Mouse (Mus musculus) C2C12 (cell line): ENCODE measurements around the gene Zfp53. TPM values are rescaled to one million over a fixed set of nuclear protein-coding genes. Genes with fewer than 3 reads are reported as not detected.

ENCODE experiments used
- H3K27me3 ChIP-seq: one replicate; pipeline ENCODE4 v1.6.1; 2011; ENCODE audit not compliant: control insufficient read depth, insufficient read depth, insufficient read length
- H3K36me3 ChIP-seq: one replicate; pipeline ENCODE4 v1.6.1; 2011; ENCODE audit not compliant: control insufficient read depth, insufficient read depth
- H3K4me3 ChIP-seq: one replicate; pipeline ENCODE4 v1.5.1; 2011; ENCODE audit warnings: mild to moderate bottlenecking, control low read depth; ENCODE audit not compliant: poor library complexity, insufficient read depth, severe bottlenecking
- H3K79me2 ChIP-seq: one replicate; pipeline ENCODE4 v1.6.1; 2011; ENCODE audit not compliant: control insufficient read depth, insufficient read depth
- H3K79me3 ChIP-seq: one replicate; pipeline ENCODE4 v1.6.1; 2011; ENCODE audit warnings: low read depth, control low read depth
- H3ac ChIP-seq: one replicate; pipeline ENCODE3; 2011; ENCODE audit warnings: low read depth; ENCODE audit not compliant: control insufficient read depth, insufficient read length
- CEBPB ChIP-seq: IDR thresholded peaks from one replicate; pipeline ENCODE4 v1.6.1; 2011; ENCODE audit warnings: low read depth, mild to moderate bottlenecking, control low read depth, moderate library complexity
- CTCF ChIP-seq: IDR thresholded peaks from one replicate; pipeline ENCODE4 v1.5.1; 2011; ENCODE audit not compliant: control insufficient read depth, insufficient read depth, insufficient read length
- FOSL1 ChIP-seq: IDR thresholded peaks from one replicate; pipeline ENCODE4 v1.8.0; 2011; ENCODE audit warnings: mild to moderate bottlenecking, low read length; ENCODE audit not compliant: poor library complexity, insufficient read depth, severe bottlenecking
- MAX ChIP-seq: IDR thresholded peaks from one replicate; pipeline ENCODE4 v1.6.1; 2011; ENCODE audit warnings: mild to moderate bottlenecking, control low read depth
- MYOD1 ChIP-seq: IDR thresholded peaks from one replicate; pipeline ENCODE4 v1.6.1; 2011; ENCODE audit warnings: low read depth; ENCODE audit not compliant: control insufficient read depth, insufficient read length
- MYOG ChIP-seq: IDR thresholded peaks from one replicate; pipeline ENCODE4 v1.6.1; 2011; ENCODE audit not compliant: control insufficient read depth, insufficient read length; ENCODE audit errors: extremely low read depth
- USF1 ChIP-seq: IDR thresholded peaks from one replicate; pipeline ENCODE4 v1.6.1; 2011; ENCODE audit warnings: low read depth, mild to moderate bottlenecking, control low read depth, moderate library complexity
- polyA plus RNA-seq: library from polyadenylated mRNA; unstranded; fragments of >200 nt; fragmentation: generic; extraction: Trizol; gene quantifications from one replicate; pipeline ENCODE4 v1.2.1, GENCODE M21; 2012; ENCODE audit warnings: missing spikeins

Zfp53 gene
- polyA plus RNA-seq, 1 experiment, result 2.0 TPM

- Histone ChIP-seq H3K4me3 (no peak overlapping the region), H3K36me3 (no peaks in the 10 kb centered on the region), H3ac (peak overlapping the region; percentile 15), H3K79me2 (no peaks in the 10 kb centered on the region), H3K27me3 (no peaks in the 10 kb centered on the region), H3K79me3 (no peaks in the 10 kb centered on the region)
- TF ChIP-seq USF1 (no peak), CEBPB (no peak), MAX (no peak), MYOG (no peak), MYOD1 (no peak), FOSL1 (no peak), CTCF (no peak)
These were observed 28.4 kb downstream of the Zfp53 start for GRCm38 (mm10) chr17:21517130-21517671.

GRCm38 (mm10) chr17:21526270-21526669 lies 37.5 kb downstream of the Zfp53 start:
- no peak for TF ChIP-seq MYOD1
- TF ChIP-seq MYOG, result no peak
- TF ChIP-seq FOSL1, result no peak
- TF ChIP-seq MAX, result no peak
- TF ChIP-seq CTCF, result no peak
- no peak for TF ChIP-seq CEBPB
- TF ChIP-seq USF1, result no peak
- Histone ChIP-seq H3ac (no peak overlapping the region), H3K36me3 (no peaks in the 10 kb centered on the region), H3K79me2 (no peaks in the 10 kb centered on the region), H3K79me3 (no peaks in the 10 kb centered on the region), H3K27me3 (no peaks in the 10 kb centered on the region), H3K4me3 (no peak overlapping the region)

DNA sequence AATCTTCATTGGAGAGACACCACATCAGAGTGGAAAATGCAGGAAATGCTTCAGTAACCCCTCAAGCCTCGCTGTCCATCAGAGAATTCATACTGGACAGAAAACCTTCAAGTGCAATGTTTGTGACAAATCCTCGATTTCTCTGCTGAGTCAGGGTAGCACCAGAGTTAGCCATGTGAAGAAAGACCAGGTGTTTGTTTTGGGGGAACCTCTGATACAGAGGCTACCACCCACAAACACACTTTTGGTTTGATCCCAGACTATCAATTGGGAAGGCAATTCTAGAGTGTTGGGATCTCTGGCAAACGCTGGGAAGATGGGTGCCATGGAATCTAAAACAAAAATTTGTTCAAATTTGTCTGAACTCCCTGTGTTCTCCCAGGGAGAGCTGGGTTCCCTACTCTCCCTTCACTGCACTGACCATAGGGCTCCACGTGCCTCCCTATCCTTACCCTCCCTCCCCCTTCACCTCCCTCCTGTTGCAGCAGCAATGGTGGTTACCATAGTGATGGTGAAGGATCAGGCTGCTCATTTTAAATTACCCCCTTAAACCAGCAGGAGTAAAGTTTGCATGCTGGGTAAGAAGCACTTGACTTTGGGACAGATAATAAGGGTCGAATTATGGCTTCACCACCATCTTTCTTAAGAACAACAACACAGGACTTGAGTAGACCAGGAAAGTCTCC lies 42.0 kb downstream of the Zfp53 start:
- Histone ChIP-seq H3K79me3 (no peaks in the 10 kb centered on the region), H3ac (no peak overlapping the region), H3K27me3 (no peaks in the 10 kb centered on the region), H3K36me3 (no peaks in the 10 kb centered on the region), H3K4me3 (no peak overlapping the region), H3K79me2 (peaks cover 2% of the 10 kb centered on the region)
- no peak for TF ChIP-seq USF1
- TF ChIP-seq MAX, result no peak
- no peak for TF ChIP-seq MYOG
- TF ChIP-seq FOSL1, result no peak
- TF ChIP-seq CTCF, result no peak
- no peak for TF ChIP-seq CEBPB
- no peak for TF ChIP-seq MYOD1

DNA sequence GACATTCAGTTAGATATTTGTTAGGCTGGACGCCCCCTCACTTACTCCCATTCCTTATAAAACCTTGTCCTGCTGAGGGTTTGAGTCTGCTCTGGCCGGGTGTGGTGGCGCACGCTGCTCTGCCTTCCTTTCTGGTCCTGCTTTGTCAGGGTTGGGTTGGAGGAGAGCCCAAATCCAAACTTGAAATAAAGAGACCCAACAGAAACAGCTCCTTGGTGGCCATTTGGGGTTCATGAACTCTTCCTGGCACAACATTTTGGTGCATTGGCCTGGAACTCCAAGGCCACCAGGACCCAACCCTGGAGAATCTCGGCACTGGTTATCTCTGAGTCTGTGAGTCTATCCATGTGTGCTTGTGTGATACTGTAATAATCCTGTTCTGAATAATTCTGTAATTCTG lies 42.8 kb downstream of the Zfp53 start:
- TF ChIP-seq USF1 (no peak), CTCF (no peak), MAX (no peak), FOSL1 (no peak), MYOG (no peak), CEBPB (no peak)
- H3K4me3 ChIP-seq, result no peak overlapping the region
- H3K36me3 ChIP-seq, result no peaks in the 10 kb centered on the region
- no peaks in the 10 kb centered on the region for H3K79me3 ChIP-seq
- H3ac ChIP-seq, result no peak overlapping the region
- peaks cover 10% of the 10 kb centered on the region for H3K79me2 ChIP-seq
- no peaks in the 10 kb centered on the region for H3K27me3 ChIP-seq

DNA sequence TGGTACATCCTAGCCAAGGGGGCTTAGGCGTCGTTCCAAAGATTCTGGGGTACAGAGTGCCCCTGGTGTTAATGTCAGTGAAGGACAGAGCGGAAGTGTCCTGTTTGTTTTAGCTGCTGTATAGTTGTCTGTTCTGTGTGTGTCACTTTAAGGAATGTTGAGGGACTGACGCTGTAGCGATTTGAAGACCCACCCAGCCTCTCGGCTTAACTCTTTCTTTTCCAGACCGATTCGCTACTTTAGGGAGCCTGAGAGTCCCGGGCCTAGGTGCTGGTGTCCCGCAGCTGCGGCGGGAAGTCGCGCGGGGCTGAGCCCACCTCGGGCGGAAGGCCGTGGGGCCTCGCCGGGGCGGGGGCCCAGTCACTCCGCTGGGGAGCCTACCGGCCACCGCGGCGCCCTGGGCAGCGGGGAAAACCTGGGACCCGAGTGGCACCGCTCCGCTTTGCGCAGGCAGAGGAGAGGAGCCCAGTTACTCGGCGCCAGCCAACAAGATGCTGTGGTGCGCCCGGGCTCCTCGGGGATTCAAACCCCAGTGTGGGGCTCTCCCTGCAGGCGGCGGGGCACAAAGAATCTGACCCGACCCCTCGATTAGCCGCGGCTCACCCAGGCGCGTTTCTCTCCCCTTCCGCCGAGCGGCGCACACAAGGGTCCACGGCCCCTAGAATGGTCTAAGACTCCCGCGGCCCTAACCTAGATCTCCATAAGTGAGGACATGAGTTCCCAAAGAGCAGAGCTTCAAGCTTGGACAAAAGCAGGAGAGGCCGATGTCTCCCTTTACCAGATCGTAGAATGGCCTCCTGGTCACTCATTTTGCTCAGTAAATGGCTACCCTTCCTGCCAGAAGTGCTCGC lies 43.5 kb downstream of the Zfp53 start:
- Histone ChIP-seq H3ac (peak overlapping the region; percentile 88), H3K79me2 (peaks cover 14% of the 10 kb centered on the region), H3K79me3 (peaks cover 1% of the 10 kb centered on the region), H3K27me3 (no peaks in the 10 kb centered on the region), H3K36me3 (no peaks in the 10 kb centered on the region), H3K4me3 (peak overlapping the region; percentile 39)
- TF ChIP-seq USF1 (no peak), FOSL1 (no peak), CTCF (no peak), CEBPB (no peak)
